Mouse (Mus musculus) liver, embryonic 15.5 days (tissue): ENCODE measurements around the gene 9530068E07Rik. TPM values are rescaled to one million over a fixed set of nuclear protein-coding genes. Genes with fewer than 3 reads are reported as not detected.
"Not testable (repeated sequence)": the region's sequence is repeated elsewhere in the genome, so short reads cannot be mapped to it uniquely, and the experiment has no call there.

Source experiments
- ATAC-seq: fragments of 200-750 bp; cut with Nextera tagmentation; 2 replicates; pipeline ENCODE4 v1.8.0; 2017; ENCODE audit warnings: moderate number of reproducible peaks, mild to moderate bottlenecking, moderate library complexity; ENCODE audit not compliant: insufficient read depth
- H3K27ac ChIP-seq: fragments of 300-500 bp; sonication (generic); replicated peaks from 2 replicates; pipeline ENCODE4 v1.5.1; 2015; ENCODE audit warnings: mild to moderate bottlenecking, inconsistent platforms
- H3K27me3 ChIP-seq: fragments of 300-500 bp; sonication (generic); 2 replicates; pipeline ENCODE4 v1.6.1; 2015; ENCODE audit warnings: mild to moderate bottlenecking, inconsistent platforms
- H3K36me3 ChIP-seq: fragments of 300-500 bp; sonication (generic); replicated peaks from 2 replicates; pipeline ENCODE4 v1.6.1; 2015; ENCODE audit warnings: moderate library complexity, mild to moderate bottlenecking, inconsistent platforms
- H3K4me1 ChIP-seq: fragments of 300-500 bp; sonication (generic); replicated peaks from 2 replicates; pipeline ENCODE4 v1.6.1; 2015; ENCODE audit warnings: inconsistent platforms
- H3K4me2 ChIP-seq: fragments of 300-500 bp; sonication (generic); 2 replicates; pipeline ENCODE4 v1.6.1; 2015; ENCODE audit warnings: moderate library complexity, mild to moderate bottlenecking, inconsistent platforms
- H3K4me3 ChIP-seq: fragments of 300-500 bp; sonication (generic); replicated peaks from 2 replicates; pipeline ENCODE4 v1.5.1; 2015; ENCODE audit warnings: mild to moderate bottlenecking, inconsistent platforms
- H3K9ac ChIP-seq: fragments of 300-500 bp; sonication (generic); 2 replicates; pipeline ENCODE4 v1.6.1; 2015; ENCODE audit warnings: moderate library complexity, mild to moderate bottlenecking, inconsistent platforms
- H3K9me3 ChIP-seq: fragments of 300-500 bp; sonication (generic); replicated peaks from 2 replicates; pipeline ENCODE4 v1.6.1; 2016; ENCODE audit warnings: inconsistent platforms
- WGBS: fragments of 180-500 bp; shearing (Covaris S2); methylation state at CpG from one replicate; pipeline ENCODE4 v1.1.7; 2015; ENCODE audit warnings: mixed read lengths; ENCODE audit not compliant: insufficient replicate concordance; 5-methylcytosine and 5-hydroxymethylcytosine counted together
- polyA plus RNA-seq: library from polyadenylated mRNA; unstranded; fragments of >200 nt; fragmentation: Nextera tagmentation; extraction: Ambion mirVana; gene quantifications from 2 replicates; pipeline ENCODE4 v1.2.1, GENCODE M21; 2015

9530068E07Rik gene
- polyA plus RNA-seq, 1 experiment from 2014 or later = 55.4 TPM

DNA sequence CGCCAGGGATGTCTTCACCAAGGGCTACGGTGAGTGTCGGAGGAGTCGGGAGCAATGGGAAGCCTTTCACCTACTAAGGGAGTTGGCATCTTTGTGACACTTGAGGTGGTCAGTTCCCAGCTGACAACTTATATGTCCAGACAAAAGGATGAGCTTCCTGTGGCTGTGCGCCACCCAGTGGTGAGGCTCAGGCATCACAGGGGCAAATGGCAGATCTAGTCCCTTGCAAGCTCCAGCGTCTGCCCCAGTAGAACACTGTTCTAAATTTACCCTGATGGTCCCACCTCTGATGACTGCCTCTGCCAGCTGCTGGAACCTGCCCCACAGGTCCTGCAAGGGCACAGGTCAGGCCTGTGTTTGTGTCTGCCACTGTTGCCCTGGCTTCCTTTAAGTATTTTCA, 21.9 kb upstream of the 9530068E07Rik start:
- H3K27ac ChIP-seq = no peak overlapping the region
- 56% methylated on average over 6 of the region's 6 CpGs for WGBS
- peaks cover 52% of the 10 kb centered on the region for H3K36me3 ChIP-seq
- H3K4me3 ChIP-seq = no peak overlapping the region
- no peak for ATAC-seq
- H3K27me3 ChIP-seq = no peaks in the 10 kb centered on the region
- H3K4me1 ChIP-seq = peaks cover 24% of the 10 kb centered on the region
- no peak overlapping the region for H3K9ac ChIP-seq
- no peak overlapping the region for H3K4me2 ChIP-seq
- H3K9me3 ChIP-seq = no peaks in the 10 kb centered on the region

DNA sequence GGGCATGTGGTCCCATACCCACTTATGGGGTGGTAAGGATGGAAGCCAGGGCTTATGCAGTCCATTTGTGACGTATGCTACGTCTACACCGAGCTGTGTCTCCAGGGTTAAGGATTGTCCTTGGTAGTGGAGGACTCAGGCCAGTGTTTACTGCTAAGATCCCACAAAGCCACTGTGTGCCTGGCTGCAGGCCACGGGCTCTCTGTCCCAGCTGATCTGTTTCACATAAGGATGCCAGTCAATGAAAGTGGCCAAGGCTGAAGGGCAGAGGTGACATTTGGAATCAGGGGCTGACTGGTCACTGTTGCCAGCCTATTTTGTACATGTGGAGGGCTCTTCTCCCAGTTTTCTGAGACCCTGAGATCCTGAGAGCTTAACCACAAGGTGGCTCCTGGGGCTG, 18.6 kb upstream of the 9530068E07Rik start:
- Histone ChIP-seq H3K36me3 (peaks cover 81% of the 10 kb centered on the region), H3K27me3 (no peaks in the 10 kb centered on the region), H3K27ac (no peak overlapping the region), H3K9ac (no peak overlapping the region), H3K9me3 (no peaks in the 10 kb centered on the region), H3K4me1 (peaks cover 7% of the 10 kb centered on the region; the same call in 1 of the 2 replicates), H3K4me3 (no peak overlapping the region), H3K4me2 (no peak overlapping the region)
- 86% methylated on average over 4 of the region's 4 CpGs for WGBS
- no peak for ATAC-seq

DNA sequence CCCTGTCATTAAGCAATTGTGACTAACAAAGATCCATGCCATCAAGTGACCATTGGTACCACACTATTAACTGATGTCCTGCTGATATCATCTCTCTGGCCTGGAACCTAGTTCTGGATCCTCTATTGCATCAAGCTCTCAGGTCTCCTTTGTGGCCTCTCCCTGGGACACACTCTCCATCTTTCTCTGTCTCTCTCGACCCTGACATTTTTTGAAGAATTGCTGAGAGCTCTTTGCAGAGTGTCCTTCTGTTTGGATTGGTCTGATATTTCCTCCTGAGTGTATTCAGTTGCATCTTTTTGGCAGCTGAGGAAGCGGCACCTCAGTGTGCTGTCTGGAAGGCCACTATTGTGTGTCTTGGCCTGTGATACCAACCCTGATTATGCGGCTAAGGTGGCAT, 17.0 kb upstream of the 9530068E07Rik start:
- ATAC-seq = no peak
- Histone ChIP-seq H3K4me2 (no peak overlapping the region), H3K9me3 (no peaks in the 10 kb centered on the region), H3K36me3 (peaks cover 97% of the 10 kb centered on the region), H3K4me3 (no peak overlapping the region), H3K27me3 (no peaks in the 10 kb centered on the region), H3K27ac (no peak overlapping the region), H3K4me1 (no peaks in the 10 kb centered on the region), H3K9ac (no peak overlapping the region)
- 79% methylated on average over 3 of the region's 3 CpGs for WGBS

DNA sequence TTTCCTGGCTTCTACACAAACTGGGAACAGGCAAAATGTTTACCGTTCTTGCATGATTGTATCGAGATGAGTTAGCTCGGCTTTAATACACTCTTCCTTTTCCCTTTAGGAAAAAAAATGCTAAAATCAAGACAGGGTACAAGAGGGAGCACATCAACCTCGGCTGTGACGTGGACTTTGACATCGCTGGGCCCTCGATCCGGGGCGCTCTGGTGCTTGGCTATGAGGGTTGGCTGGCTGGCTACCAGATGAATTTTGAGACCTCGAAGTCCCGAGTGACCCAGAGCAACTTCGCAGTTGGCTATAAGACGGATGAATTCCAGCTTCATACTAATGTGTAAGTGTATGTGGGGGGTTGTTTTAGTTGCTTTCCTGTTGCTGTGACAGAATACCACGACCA, 12.5 kb upstream of the 9530068E07Rik start:
- 82% methylated on average over 14 of the region's 14 CpGs for WGBS
- H3K27me3 ChIP-seq = no peaks in the 10 kb centered on the region
- no peak overlapping the region for H3K27ac ChIP-seq
- H3K4me1 ChIP-seq = no peaks in the 10 kb centered on the region
- H3K36me3 ChIP-seq = peaks cover 98% of the 10 kb centered on the region
- H3K9me3 ChIP-seq = no peaks in the 10 kb centered on the region
- H3K4me2 ChIP-seq = no peak overlapping the region
- H3K4me3 ChIP-seq = no peak overlapping the region
- no peak overlapping the region for H3K9ac ChIP-seq
- ATAC-seq = no peak

DNA sequence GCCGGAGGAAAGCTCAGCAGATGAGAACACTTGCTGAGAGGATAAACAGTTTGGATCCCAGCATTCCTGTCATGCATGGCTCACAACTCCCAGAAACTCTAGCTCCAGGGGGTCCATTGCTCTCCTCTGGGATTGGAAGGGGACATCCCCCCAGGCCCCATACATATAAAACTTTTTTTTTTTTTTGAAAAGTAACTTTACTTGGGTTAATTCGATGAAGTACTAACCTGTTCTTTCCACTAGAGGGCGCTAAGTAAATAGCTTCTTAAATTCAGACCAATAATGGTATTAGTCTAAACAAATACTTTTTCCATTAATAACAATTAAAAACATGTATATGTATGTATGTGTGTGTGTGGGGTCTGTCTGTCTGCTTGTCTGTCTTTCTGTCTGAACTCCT, 11.6 kb upstream of the 9530068E07Rik start:
- no peak overlapping the region for H3K4me2 ChIP-seq
- H3K27ac ChIP-seq = no peak overlapping the region
- WGBS = 46% methylated on average over 3 of the region's 3 CpGs
- peaks cover 96% of the 10 kb centered on the region for H3K36me3 ChIP-seq
- ATAC-seq = no peak
- H3K4me1 ChIP-seq = no peaks in the 10 kb centered on the region
- no peaks in the 10 kb centered on the region for H3K9me3 ChIP-seq
- H3K4me3 ChIP-seq = no peak overlapping the region
- no peaks in the 10 kb centered on the region for H3K27me3 ChIP-seq
- no peak overlapping the region for H3K9ac ChIP-seq

DNA sequence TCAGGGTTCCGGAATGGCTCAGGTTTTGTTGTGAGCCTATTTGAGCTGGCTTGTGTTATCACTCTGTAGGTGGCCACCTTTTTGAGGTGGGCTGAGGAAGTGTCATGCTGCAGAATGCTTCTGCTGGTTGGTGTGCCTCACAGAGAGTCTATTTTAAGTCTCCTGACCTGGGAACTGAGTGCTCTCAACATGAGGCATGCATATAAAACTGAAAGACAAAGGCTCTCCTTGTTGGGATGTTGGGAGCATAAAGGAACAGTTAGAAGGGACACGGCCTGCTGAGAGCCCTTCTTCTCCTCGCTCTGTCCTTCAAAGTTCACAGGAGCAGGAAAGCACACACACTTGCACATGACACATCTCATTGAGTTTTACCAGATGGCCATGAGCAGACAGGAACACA, 9.3 kb upstream of the 9530068E07Rik start:
- WGBS = 83% methylated on average over 3 of the region's 3 CpGs
- no peak for ATAC-seq
- H3K36me3 ChIP-seq = peaks cover 85% of the 10 kb centered on the region

DNA sequence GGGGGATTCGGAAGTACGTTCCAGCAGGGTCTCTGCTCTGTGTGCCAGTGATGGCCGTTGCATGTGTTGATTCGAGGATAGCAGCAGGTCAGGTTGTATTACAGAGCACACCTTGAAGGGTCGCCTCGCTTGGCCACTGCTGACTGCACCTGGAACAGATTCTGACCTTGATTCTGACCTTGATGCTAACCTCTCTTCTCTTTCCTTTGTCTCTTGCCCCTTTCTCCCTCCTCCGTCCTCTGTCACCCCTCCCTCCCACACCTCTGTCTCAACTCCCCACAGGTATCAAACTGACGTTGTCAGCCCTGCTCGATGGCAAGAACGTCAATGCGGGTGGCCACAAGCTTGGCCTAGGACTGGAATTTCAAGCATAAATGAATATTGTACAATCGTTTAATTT, 8.1 kb upstream of the 9530068E07Rik start:
- ATAC-seq = no peak
- no peak overlapping the region for H3K9ac ChIP-seq
- H3K4me1 ChIP-seq = peaks cover 1% of the 10 kb centered on the region; the same call in 1 of the 2 replicates
- no peak overlapping the region for H3K4me3 ChIP-seq
- WGBS = 78% methylated on average over 12 of the region's 12 CpGs
- H3K36me3 ChIP-seq = peaks cover 72% of the 10 kb centered on the region
- H3K4me2 ChIP-seq = no peak overlapping the region
- H3K27ac ChIP-seq = no peak overlapping the region
- H3K27me3 ChIP-seq = no peaks in the 10 kb centered on the region
- no peaks in the 10 kb centered on the region for H3K9me3 ChIP-seq

More for the DNA sequence above, 9.3 kb upstream of the 9530068E07Rik start:
- H3K4me3 ChIP-seq = no peak overlapping the region
- H3K4me2 ChIP-seq = no peak overlapping the region
- no peaks in the 10 kb centered on the region for H3K27me3 ChIP-seq
- no peak overlapping the region for H3K9ac ChIP-seq
- H3K4me1 ChIP-seq = no peaks in the 10 kb centered on the region
- H3K27ac ChIP-seq = no peak overlapping the region
- no peaks in the 10 kb centered on the region for H3K9me3 ChIP-seq

DNA sequence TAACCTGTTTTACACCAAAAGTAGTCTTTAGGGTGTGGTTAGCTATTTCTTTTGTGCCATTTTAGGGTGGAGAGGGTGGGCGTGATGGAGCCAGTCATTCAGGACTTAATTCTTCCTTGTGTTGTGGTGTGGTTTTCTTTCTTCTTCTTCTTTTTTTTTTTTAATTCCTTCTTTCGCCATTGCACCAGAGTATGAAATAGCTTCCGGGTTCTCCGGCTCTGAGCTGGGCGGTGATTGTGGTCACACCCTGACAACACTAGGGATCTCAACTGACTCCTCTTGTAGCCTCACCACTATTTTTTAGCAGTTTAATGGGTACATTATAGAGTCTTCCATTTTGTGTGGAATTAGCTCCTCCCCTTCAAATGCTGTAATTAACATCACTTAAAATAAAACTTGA, 7.2 kb upstream of the 9530068E07Rik start:
- H3K9ac ChIP-seq, H3K27ac ChIP-seq, H3K9me3 ChIP-seq, H3K4me3 ChIP-seq, H3K4me1 ChIP-seq, H3K27me3 ChIP-seq, H3K4me2 ChIP-seq, ATAC-seq: not testable (repeated sequence)
- 72% methylated on average over 5 of the region's 5 CpGs for WGBS
- peaks cover 64% of the 10 kb centered on the region for H3K36me3 ChIP-seq

DNA sequence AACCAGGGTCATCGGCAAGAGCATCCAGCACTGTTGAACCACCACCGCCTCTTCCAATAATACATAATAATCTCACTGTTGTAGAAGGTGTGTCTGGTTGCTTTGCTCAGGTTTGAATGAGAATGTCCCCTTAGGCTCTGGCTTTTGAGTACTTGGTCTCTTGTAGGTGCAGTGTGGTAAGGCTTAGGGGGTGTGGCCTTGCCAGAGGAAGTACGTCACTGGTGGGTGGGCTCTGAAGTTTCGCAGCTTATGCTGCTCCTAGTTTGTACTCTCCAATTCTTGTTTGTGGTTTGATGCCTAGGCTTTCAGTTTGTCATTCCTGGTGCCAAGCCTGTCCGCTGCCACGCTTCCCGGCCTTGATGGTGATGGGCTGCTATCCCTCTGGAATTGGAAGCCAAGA, 6.3 kb upstream of the 9530068E07Rik start:
- Histone ChIP-seq H3K9me3 (no peaks in the 10 kb centered on the region), H3K9ac (no peak overlapping the region), H3K27ac (no peak overlapping the region), H3K27me3 (no peaks in the 10 kb centered on the region), H3K36me3 (peaks cover 56% of the 10 kb centered on the region), H3K4me3 (no peak overlapping the region), H3K4me2 (no peak overlapping the region), H3K4me1 (peaks cover 5% of the 10 kb centered on the region; the same call in 1 of the 2 replicates)
- 86% methylated on average over 7 of the region's 7 CpGs for WGBS
- ATAC-seq = no peak

DNA sequence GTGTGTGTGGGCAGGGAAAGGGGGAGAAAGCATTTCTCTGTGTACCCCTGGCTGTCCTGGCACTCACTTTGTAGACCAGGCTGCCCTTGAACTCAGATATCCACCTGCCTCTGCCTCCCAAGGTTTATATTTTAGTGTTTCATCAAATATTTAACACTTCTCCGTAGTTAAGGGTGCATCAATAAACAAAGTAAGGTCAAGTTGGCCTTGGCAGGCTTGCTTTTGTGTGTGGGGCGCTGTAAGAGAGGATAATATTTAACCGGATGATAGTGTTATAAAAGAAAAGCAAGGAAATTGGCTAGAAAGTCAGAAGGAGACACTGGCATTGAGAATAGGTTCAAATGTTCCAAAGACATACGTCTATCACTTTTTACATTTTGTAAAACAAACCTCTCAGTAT, 1.7 kb upstream of the 9530068E07Rik start:
- ATAC-seq = no peak
- no peak overlapping the region for H3K9ac ChIP-seq
- no peaks in the 10 kb centered on the region for H3K9me3 ChIP-seq
- H3K36me3 ChIP-seq = peaks cover 13% of the 10 kb centered on the region
- 57% methylated on average over 4 of the region's 4 CpGs for WGBS
- H3K27ac ChIP-seq = no peak overlapping the region
- H3K4me2 ChIP-seq = no peak overlapping the region
- H3K27me3 ChIP-seq = no peaks in the 10 kb centered on the region
- H3K4me3 ChIP-seq = no peak overlapping the region
- H3K4me1 ChIP-seq = peaks cover 35% of the 10 kb centered on the region

DNA sequence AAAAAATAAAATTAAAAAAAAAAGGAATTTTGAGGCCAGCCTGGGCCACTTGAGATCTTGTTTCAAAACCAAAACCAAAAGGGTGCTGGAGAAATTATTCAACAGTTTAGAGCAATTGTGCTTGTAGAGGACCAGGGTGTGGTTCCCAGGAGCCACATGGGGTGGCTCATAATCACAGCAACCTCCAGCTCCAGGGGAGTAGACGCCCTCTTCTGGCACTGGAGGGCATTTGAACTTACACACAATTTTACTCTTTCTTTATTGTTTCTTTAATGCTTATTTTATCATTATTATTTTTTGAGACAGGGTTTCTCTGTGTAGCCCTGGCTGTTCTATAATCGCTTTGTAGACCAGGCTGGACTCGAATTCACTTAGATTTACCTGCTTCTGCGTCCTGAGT, 885 bp upstream of the 9530068E07Rik start:
- Histone ChIP-seq H3K4me1 (peaks cover 39% of the 10 kb centered on the region), H3K9me3 (no peaks in the 10 kb centered on the region), H3K9ac (no peak overlapping the region), H3K4me2 (no peak overlapping the region), H3K27me3 (no peaks in the 10 kb centered on the region), H3K4me3 (no peak overlapping the region), H3K27ac (no peak overlapping the region), H3K36me3 (peaks cover 4% of the 10 kb centered on the region; the same call in 1 of the 2 replicates)
- no peak for ATAC-seq
- 29% methylated on average over 4 of the region's 4 CpGs for WGBS

DNA sequence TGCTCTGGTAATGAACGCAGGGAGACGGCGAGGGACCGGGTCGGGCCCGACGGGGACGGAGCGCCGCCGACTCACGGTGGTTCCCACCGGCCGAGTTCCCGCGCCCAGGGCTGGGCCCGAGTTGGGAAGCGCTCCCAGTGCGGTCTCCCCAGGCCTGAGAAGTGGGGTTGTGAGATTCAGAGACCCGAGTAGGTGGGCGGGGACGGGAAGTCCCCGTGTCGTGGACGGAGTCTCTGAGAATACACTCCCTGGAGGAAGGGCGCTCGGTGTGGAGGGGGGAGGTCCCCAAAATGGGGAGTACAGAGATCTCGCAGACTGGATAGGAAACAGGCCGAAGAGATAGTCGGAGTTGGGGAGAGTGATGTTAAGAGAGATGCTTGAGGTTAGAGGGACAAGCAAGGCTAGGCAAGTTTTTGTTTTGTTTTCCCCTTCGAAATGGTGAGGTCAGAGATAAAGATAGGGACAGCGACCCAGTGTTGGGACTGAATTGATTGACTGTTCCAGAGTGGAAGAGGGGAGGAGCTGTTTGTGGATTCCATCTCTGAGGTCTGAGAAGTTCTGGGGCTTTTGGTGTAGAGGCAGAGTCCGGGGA, 465 bp downstream of the 9530068E07Rik start:
- peak overlapping the region; percentile 92 for H3K9ac ChIP-seq
- WGBS = 1% methylated on average over 33 of the region's 33 CpGs

More for the DNA sequence above, 465 bp downstream of the 9530068E07Rik start:
- Histone ChIP-seq H3K4me1 (peaks cover 49% of the 10 kb centered on the region), H3K9me3 (no peaks in the 10 kb centered on the region), H3K4me2 (peak overlapping the region; percentile 78), H3K36me3 (0 out of 2 replicates have a peak, but pooled peaks cover under 1% of the 10 kb centered on the region), H3K27me3 (no peaks in the 10 kb centered on the region), H3K27ac (peak overlapping the region; percentile 87), H3K4me3 (peak overlapping the region; percentile 97)
- peak; percentile 71 for ATAC-seq
